Mouse (Mus musculus): ENCODE data around the gene Phkb. TPM values are rescaled to one million over a fixed set of nuclear protein-coding genes. Genes with fewer than 3 reads are reported as not detected.

The Phkb gene
- polyA plus RNA-seq, 2 experiments from 2014 or later = 22.2 to 25.8 TPM

- no peak for ATAC-seq
These were observed 249.9 kb downstream of the Phkb start for GRCm38 (mm10) chr8:86090666-86091065.

Other genes with a start within 250 kb of the Phkb start
- under 1 TPM; 0.08 to 0.48 TPM for gene Neto2, start 140.0 kb upstream of the Phkb start, polyA plus RNA-seq (2017; shearing (Covaris generic))
- 10 to 100 TPM; 19.0 to 20.7 TPM for gene Itfg1, start within 50 bp of the Phkb start, polyA plus RNA-seq (2017; shearing (Covaris generic))